Mouse (Mus musculus) CH12.LX (cell line): ENCODE data around the gene Ehd1. TPM values are rescaled to one million over a fixed set of nuclear protein-coding genes. Genes with fewer than 3 reads are reported as not detected.

Experiments
- DNase-seq: peaks from one replicate; pipeline ENCODE4 v3.0.0-alpha.2; 2013; ENCODE audit errors: extremely low read depth
- H3K27ac ChIP-seq: 2 replicates; pipeline ENCODE4 v1.5.1; 2012; ENCODE audit warnings: low read depth, mild to moderate bottlenecking, control low read depth, moderate library complexity; ENCODE audit not compliant: insufficient read depth
- H3K27me3 ChIP-seq: replicated peaks from 2 replicates; pipeline ENCODE3; 2012; ENCODE audit warnings: inconsistent platforms
- H3K36me3 ChIP-seq, 2 experiments: replicated peaks in 1 of 2; 2 replicates each; pipeline versions ENCODE3 to v1.6.1; 2012; ENCODE audit warnings: inconsistent platforms in 1 of 2, low read length in 1 of 2, mild to moderate bottlenecking in 1 of 2, mixed read lengths in 1 of 2, moderate library complexity in 1 of 2; ENCODE audit not compliant: control insufficient read depth in 1 of 2, insufficient read depth in 1 of 2
- H3K4me1 ChIP-seq, 2 experiments: 2 replicates each; pipeline ENCODE4 v1.6.1; 2012; ENCODE audit warnings: inconsistent platforms in 1 of 2, moderate library complexity in 1 of 2; ENCODE audit not compliant: insufficient read depth in 2 of 2, control insufficient read depth in 1 of 2
- H3K4me2 ChIP-seq: 2 replicates; pipeline ENCODE4 v1.6.1; 2012; ENCODE audit warnings: low read depth, mild to moderate bottlenecking, control low read depth; ENCODE audit not compliant: poor library complexity, insufficient read depth, severe bottlenecking
- H3K4me3 ChIP-seq, 3 experiments: fragments of 150-350 bp in 1 of 3; sonication (generic) in 1 of 3; replicated peaks in 1 of 3; 2 replicates each; pipeline versions ENCODE3 to v1.5.1; 2011 to 2012; ENCODE audit warnings: low read depth in 2 of 3, low read length in 2 of 3, mild to moderate bottlenecking in 2 of 3, moderate library complexity in 2 of 3, control low read depth in 1 of 3, improper control_type of control experiment in 1 of 3, inconsistent platforms in 1 of 3, mixed read lengths in 1 of 3; ENCODE audit not compliant: poor library complexity in 1 of 3
- H3K79me2 ChIP-seq: replicated peaks from 2 replicates; pipeline ENCODE4 v1.6.1; 2012; ENCODE audit warnings: mild to moderate bottlenecking, moderate library complexity; ENCODE audit not compliant: control insufficient read depth, poor library complexity, insufficient read depth, severe bottlenecking; ENCODE audit errors: extremely low read depth
- H3K9ac ChIP-seq: 2 replicates; pipeline ENCODE4 v1.6.1; 2012; ENCODE audit warnings: low read depth, mild to moderate bottlenecking, control low read depth, moderate library complexity; ENCODE audit not compliant: insufficient read depth
- H3K9me3 ChIP-seq: replicated peaks from 2 replicates; pipeline ENCODE3; 2012; ENCODE audit warnings: low read length, inconsistent platforms, mixed read lengths
- BHLHE40 ChIP-seq: IDR thresholded peaks from 2 replicates; pipeline ENCODE4 v1.6.1; 2011; ENCODE audit warnings: mild to moderate bottlenecking, low read depth, low read length, improper control_type of control experiment
- CHD1 ChIP-seq: IDR thresholded peaks from 2 replicates; pipeline ENCODE4 v1.6.1; 2012; ENCODE audit warnings: low read depth, low read length, improper control_type of control experiment, inconsistent platforms
- CHD2 ChIP-seq: IDR thresholded peaks from 2 replicates; pipeline ENCODE4 v1.6.1; 2011; ENCODE audit warnings: low read length, improper control_type of control experiment
- CTCF ChIP-seq, 2 experiments: IDR thresholded peaks in 1 of 2; conservative IDR thresholded peaks in 1 of 2; 2 replicates each; pipeline ENCODE4 v1.5.1; 2011 to 2012; ENCODE audit warnings: low read depth in 2 of 2, low read length in 2 of 2, improper control_type of control experiment in 1 of 2, inconsistent platforms in 1 of 2, mild to moderate bottlenecking in 1 of 2, moderate library complexity in 1 of 2
- E2F4 ChIP-seq: IDR thresholded peaks from 2 replicates; pipeline ENCODE4 v1.6.1; 2011; ENCODE audit warnings: low read depth, low read length, improper control_type of control experiment; ENCODE audit not compliant: insufficient replicate concordance
- ELF1 ChIP-seq: IDR thresholded peaks from 2 replicates; pipeline ENCODE4 v1.6.1; 2014; ENCODE audit warnings: low read depth, mild to moderate bottlenecking, inconsistent platforms, low read length, improper control_type of control experiment
- EP300 ChIP-seq: IDR thresholded peaks from 2 replicates; pipeline ENCODE4 v1.6.1; 2011; ENCODE audit warnings: low read length, improper control_type of control experiment
- ETS1 ChIP-seq: conservative IDR thresholded peaks from 2 replicates; pipeline ENCODE4 v1.6.1; 2012; ENCODE audit warnings: low read depth, mild to moderate bottlenecking, inconsistent platforms, low read length, improper control_type of control experiment, moderate library complexity
- GABPA ChIP-seq: IDR thresholded peaks from 2 replicates; pipeline ENCODE4 v1.6.1; 2012; ENCODE audit warnings: low read depth, low read length, improper control_type of control experiment, inconsistent platforms; ENCODE audit not compliant: insufficient replicate concordance
- HCFC1 ChIP-seq: IDR thresholded peaks from 2 replicates; pipeline ENCODE4 v1.6.1; 2012; ENCODE audit warnings: low read depth, mild to moderate bottlenecking, inconsistent platforms, low read length, improper control_type of control experiment
- IRF4 ChIP-seq: IDR thresholded peaks from 2 replicates; pipeline ENCODE4 v1.6.1; 2014; ENCODE audit warnings: low read depth, mild to moderate bottlenecking, inconsistent platforms, low read length, improper control_type of control experiment
- JUN ChIP-seq: IDR thresholded peaks from 2 replicates; pipeline ENCODE4 v1.6.1; 2011; ENCODE audit warnings: low read depth, mild to moderate bottlenecking, low read length, improper control_type of control experiment, moderate library complexity; ENCODE audit not compliant: insufficient read depth
- KAT2A ChIP-seq: IDR thresholded peaks from 2 replicates; pipeline ENCODE4 v1.6.1; 2012; ENCODE audit warnings: low read length, improper control_type of control experiment, inconsistent platforms; ENCODE audit not compliant: insufficient replicate concordance
- MAFK ChIP-seq: IDR thresholded peaks from 2 replicates; pipeline ENCODE4 v1.6.1; 2011; ENCODE audit warnings: low read length, improper control_type of control experiment; ENCODE audit not compliant: insufficient replicate concordance
- MAX ChIP-seq: IDR thresholded peaks from 2 replicates; pipeline ENCODE4 v1.6.1; 2011; ENCODE audit warnings: low read length, improper control_type of control experiment
- MXI1 ChIP-seq: IDR thresholded peaks from 2 replicates; pipeline ENCODE4 v1.6.1; 2011; ENCODE audit warnings: mild to moderate bottlenecking, low read depth, low read length, improper control_type of control experiment
- MYC ChIP-seq: IDR thresholded peaks from 2 replicates; pipeline ENCODE4 v1.6.1; 2011; ENCODE audit warnings: low read depth, mild to moderate bottlenecking, improper control_type of control experiment, low read length
- NELFE ChIP-seq: IDR thresholded peaks from 2 replicates; pipeline ENCODE4 v1.6.1; 2011; ENCODE audit warnings: low read depth, low read length, improper control_type of control experiment
- NRF1 ChIP-seq: IDR thresholded peaks from 2 replicates; pipeline ENCODE4 v1.6.1; 2014; ENCODE audit warnings: low read depth, mild to moderate bottlenecking, inconsistent platforms, low read length, improper control_type of control experiment, moderate library complexity
- PAX5 ChIP-seq: IDR thresholded peaks from 2 replicates; pipeline ENCODE4 v1.6.1; 2012; ENCODE audit warnings: low read length, inconsistent platforms, mixed read lengths
- POLR2A ChIP-seq: IDR thresholded peaks from 2 replicates; pipeline ENCODE4 v1.6.1; 2011; ENCODE audit warnings: low read depth, mild to moderate bottlenecking, improper control_type of control experiment, low read length
- POLR2AphosphoS2 ChIP-seq: IDR thresholded peaks from 2 replicates; pipeline ENCODE4 v1.6.1; 2011; ENCODE audit warnings: low read depth, low read length, improper control_type of control experiment
- RAD21 ChIP-seq: IDR thresholded peaks from 2 replicates; pipeline ENCODE4 v1.6.1; 2011; ENCODE audit warnings: low read depth, mild to moderate bottlenecking, low read length, improper control_type of control experiment, moderate library complexity
- SIN3A ChIP-seq: IDR thresholded peaks from 2 replicates; pipeline ENCODE4 v1.6.1; 2012; ENCODE audit warnings: low read length, improper control_type of control experiment, inconsistent platforms
- TBP ChIP-seq: conservative IDR thresholded peaks from 2 replicates; pipeline ENCODE4 v1.6.1; 2011; ENCODE audit warnings: low read depth, low read length, improper control_type of control experiment
- TCF12 ChIP-seq: IDR thresholded peaks from 2 replicates; pipeline ENCODE4 v1.6.1; 2014; ENCODE audit warnings: low read depth, mild to moderate bottlenecking, inconsistent platforms, low read length, improper control_type of control experiment
- ZC3H11A ChIP-seq: IDR thresholded peaks from 2 replicates; pipeline ENCODE4 v1.6.1; 2012; ENCODE audit warnings: low read depth, mild to moderate bottlenecking, inconsistent platforms, low read length, improper control_type of control experiment
- ZMIZ1 ChIP-seq: IDR thresholded peaks from 2 replicates; pipeline ENCODE4 v1.6.1; 2012; ENCODE audit warnings: low read depth, mild to moderate bottlenecking, inconsistent platforms, low read length, improper control_type of control experiment
- ZNF384 ChIP-seq: IDR thresholded peaks from 2 replicates; pipeline ENCODE4 v1.6.1; 2012; ENCODE audit warnings: low read depth, low read length, improper control_type of control experiment, inconsistent platforms
- dilution Hi-C: fragments of 300-500 bp; cut with MboI; formaldehyde crosslinking; loops from 2 replicates; pipeline ENCODE4 v1.14.3; 2020; ENCODE audit warnings: low sequenced_read_pairs; ENCODE audit not compliant: extremely low pct_unique_long_range_greater_than_20kb, extremely low pct_ligation_motif_present
- in situ Hi-C: fragments of 300-500 bp; cut with MboI; formaldehyde crosslinking; loops from 3 replicates; pipeline ENCODE4 v1.14.3; 2019; ENCODE audit warnings: low sequenced_read_pairs, low pct_ligation_motif_present, low pct_unique_long_range_greater_than_20kb, mixed read lengths
- polyA plus RNA-seq: library from polyadenylated mRNA; unstranded; fragments of >175 nt; gene quantifications from 2 replicates; pipeline ENCODE4 v1.2.1, GENCODE M21; 2012; ENCODE audit warnings: low read depth; ENCODE audit not compliant: insufficient read length
- total RNA-seq, 2 experiments: library from RNA; depleted of rRNA; stranded (reverse); fragments of 300-350 nt in 1 of 2; fragments of >200 nt in 1 of 2; gene quantifications; 2 replicates each; pipeline ENCODE4 v1.2.3; 2012 to 2014

The Ehd1 gene
- total and polyA plus RNA-seq, 3 experiments = 131 to 400 (median 245) TPM

DNA sequence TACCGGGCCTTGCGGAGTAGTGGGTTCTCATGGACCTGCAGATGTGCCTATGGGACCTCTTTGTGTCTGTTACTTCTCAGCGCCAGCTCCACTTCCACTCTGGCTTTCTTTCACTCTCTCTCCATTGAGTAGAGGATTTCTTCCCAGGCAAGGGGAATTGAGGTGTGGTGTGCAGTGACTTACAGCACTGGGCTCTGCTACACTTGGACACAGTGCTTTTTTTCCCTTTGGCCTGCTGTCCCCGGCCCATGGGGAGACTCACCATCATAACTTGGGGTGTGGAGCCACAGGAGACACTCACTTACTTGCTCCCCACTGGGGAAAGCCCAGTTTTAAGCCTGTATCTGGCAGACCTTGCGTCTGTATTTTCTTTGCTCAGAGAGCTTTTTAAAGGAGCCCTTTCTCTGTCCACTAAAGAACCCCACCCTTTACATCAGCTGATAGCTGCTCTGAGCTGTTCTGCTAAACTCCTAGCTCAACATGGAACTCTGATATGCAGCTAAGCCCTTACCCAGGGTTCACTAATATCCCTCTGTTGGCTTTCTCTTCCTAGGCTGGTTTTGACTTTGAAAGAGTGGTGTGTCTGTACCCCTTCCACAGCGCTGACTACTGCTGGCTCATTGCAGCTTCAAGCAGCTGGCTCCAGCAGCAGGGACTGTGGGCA lies 3.1 kb downstream of the Ehd1 start:
- Histone ChIP-seq H3K27ac (peak overlapping the region; percentile 99), H3K27me3 (no peaks in the 10 kb centered on the region), H3K36me3 (peaks cover 58 to 61% of the 10 kb centered on the region in 2 experiments), H3K79me2 (peaks cover 71% of the 10 kb centered on the region), H3K4me1 (peaks cover 23 to 54% of the 10 kb centered on the region in 2 experiments), H3K9me3 (no peaks in the 10 kb centered on the region)
- in situ Hi-C loops = no loop called here
- dilution Hi-C loops = no loop called here
- no peak for DNase-seq
- TF ChIP-seq POLR2AphosphoS2 = no peak
- no peak for TF ChIP-seq ELF1
- no peak for TF ChIP-seq GABPA
- TF ChIP-seq CHD1 = peak; percentile 80
- TF ChIP-seq ZC3H11A = no peak
- no peak for TF ChIP-seq RAD21
- no peak for TF ChIP-seq CTCF (conservative IDR thresholded peaks at IDR 0.05 in 1 of 2, IDR thresholded peaks at IDR 0.05 in 1 of 2; ENCODE audit: low read depth in 2 of 2, low read length in 2 of 2)
- no peak for TF ChIP-seq KAT2A
- 0 out of 2 replicates have a peak, but pooled peaks have one; percentile 31 for TF ChIP-seq MYC
- no peak for TF ChIP-seq HCFC1
- no peak for TF ChIP-seq BHLHE40
- no peak for TF ChIP-seq IRF4
- TF ChIP-seq PAX5 = no peak
- no peak for TF ChIP-seq ZNF384
- no peak for TF ChIP-seq CHD2
- no peak for TF ChIP-seq MAFK
- TF ChIP-seq ZMIZ1 = 0 out of 2 replicates have a peak, but pooled peaks have one; percentile 48
- TF ChIP-seq MAX = 0 out of 2 replicates have a peak, but pooled peaks have one; percentile 22
- peak; percentile 80 for TF ChIP-seq SIN3A
- peak; percentile 13; the same call in 1 of the 2 replicates for TF ChIP-seq TCF12
- peak; percentile 71; the same call in 1 of the 2 replicates for TF ChIP-seq NRF1
- TF ChIP-seq NELFE = no peak
- TF ChIP-seq MXI1 = no peak
- no peak for TF ChIP-seq JUN
- no peak; the same call in 1 of the 2 replicates for TF ChIP-seq ETS1
- no peak for TF ChIP-seq E2F4
- TF ChIP-seq EP300 = no peak
- TF ChIP-seq POLR2A = peak; percentile 12; the same call in 1 of the 2 replicates
- no peak for TF ChIP-seq TBP
- TF ChIP-seq, all 38 proteins: peak for 8
- peak overlapping the region; percentile 69 for H3K4me2 ChIP-seq
- peak overlapping the region; percentile 70 to 99 (median 99) for H3K4me3 ChIP-seq
- H3K9ac ChIP-seq = peak overlapping the region; percentile 92
